In the genomic region with DNA sequence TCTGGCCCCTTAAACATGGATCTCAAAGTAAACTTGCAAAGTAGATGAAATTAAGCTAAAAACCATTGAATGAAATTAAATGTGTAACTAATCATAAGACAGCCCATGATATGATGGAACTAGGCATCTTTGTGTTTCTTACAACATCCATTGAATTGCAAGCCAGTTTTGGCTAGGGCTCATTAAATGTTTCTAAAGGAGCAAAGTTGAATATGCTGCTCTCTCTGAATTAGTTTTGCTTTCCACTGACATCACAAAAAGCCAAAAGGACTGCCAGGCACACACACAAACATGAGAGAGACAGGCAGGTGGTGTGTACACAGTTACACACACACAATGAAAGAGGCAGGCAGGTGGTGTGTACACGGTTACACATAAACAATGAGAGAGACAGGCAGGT, we compare ENCODE assay signal across 18 mouse cellular contexts.
"Had no signal": no experiment of that assay in that cellular context is flagged by ENCODE, and none has a peak within 500 bp of the region (broad histone marks: within the 10 kb centered on the region; RNA-seq: fewer than 3 reads in every experiment).

No protein-coding gene starts in this region.

- ATAC-seq: midbrain, embryonic 16.5 days had no signal

- H3K9ac ChIP-seq: lung, embryonic 14.5 days; midbrain, embryonic 12.5 days; neural tube, embryonic 13.5 days; neural tube, embryonic 15.5 days had no signal

- H3K27ac ChIP-seq: midbrain, embryonic 10.5 days; midbrain, embryonic 12.5 days; neural tube, embryonic 13.5 days; neural tube, embryonic 15.5 days had no signal

- H3K4me2 ChIP-seq: lung, embryonic 14.5 days; midbrain, embryonic 12.5 days; neural tube, embryonic 13.5 days; neural tube, embryonic 15.5 days had no signal

- H3K4me3 ChIP-seq: midbrain, embryonic 10.5 days; midbrain, embryonic 12.5 days; myocyte; neural tube, embryonic 13.5 days; neural tube, embryonic 15.5 days had no signal

- DNase-seq: lung, embryonic 14.5 days; lung, postnatal 10 days; lung, postnatal 4 days; midbrain, embryonic 14.5 days; retina, postnatal 1 day; right cerebral cortex, adult 18-20 months; right cerebral cortex, postnatal 25 days; right cerebral cortex, postnatal 4 days; spleen, adult 18-20 months; thymus, adult 18-20 months; thymus, postnatal 14 days; thymus, postnatal 36 days had no signal

- H3K27me3 ChIP-seq: midbrain, embryonic 12.5 days; neural tube, embryonic 13.5 days; neural tube, embryonic 15.5 days had no signal

- H3K9me3 ChIP-seq: midbrain, embryonic 10.5 days; midbrain, embryonic 12.5 days; neural tube, embryonic 13.5 days; neural tube, embryonic 15.5 days had no signal

- H3K36me3 ChIP-seq: midbrain, embryonic 12.5 days; neural tube, embryonic 13.5 days; neural tube, embryonic 15.5 days had no signal
